Mouse (Mus musculus) liver, adult 2 months (tissue): ENCODE results near the gene Klf7. TPM values are rescaled to one million over a fixed set of nuclear protein-coding genes. Genes with fewer than 3 reads are reported as not detected.

Experiments used
- DNase-seq: peaks from one replicate; pipeline ENCODE4 v3.0.0-alpha.2; 2011; ENCODE audit warnings: low read depth, low spot score; ENCODE audit errors: extremely low read depth
- H3K27ac ChIP-seq: fragments of 200-500 bp; replicated peaks from 2 replicates; pipeline ENCODE4 v1.5.1; 2012; ENCODE audit warnings: low read depth, mild to moderate bottlenecking, control low read depth, inconsistent platforms, low read length; ENCODE audit not compliant: insufficient read depth
- H3K27me3 ChIP-seq: fragments of 200-500 bp; 2 replicates; pipeline ENCODE4 v1.6.1; 2012; ENCODE audit warnings: mild to moderate bottlenecking, moderate library complexity, low read length, inconsistent platforms; ENCODE audit not compliant: control insufficient read depth, insufficient read depth
- H3K36me3 ChIP-seq: fragments of 200-500 bp; 2 replicates; pipeline ENCODE4 v1.6.1; 2012; ENCODE audit warnings: low read length, inconsistent platforms; ENCODE audit not compliant: control insufficient read depth, insufficient read depth
- H3K4me1 ChIP-seq: fragments of 200-500 bp; 2 replicates; pipeline ENCODE4 v1.6.1; 2011; ENCODE audit warnings: low read length; ENCODE audit not compliant: control insufficient read depth, insufficient read depth
- H3K4me3 ChIP-seq: fragments of 200-500 bp; 2 replicates; pipeline ENCODE4 v1.5.1; 2011; ENCODE audit warnings: low read depth, mild to moderate bottlenecking, control low read depth, low read length, moderate library complexity; ENCODE audit not compliant: insufficient read depth
- H3K79me2 ChIP-seq: fragments of 200-500 bp; 2 replicates; pipeline ENCODE4 v1.6.1; 2012; ENCODE audit warnings: inconsistent platforms, mild to moderate bottlenecking, low read length, moderate library complexity; ENCODE audit not compliant: control insufficient read depth, insufficient read depth
- H3K9ac ChIP-seq: fragments of 200-500 bp; 2 replicates; pipeline ENCODE4 v1.6.1; 2012; ENCODE audit warnings: low read depth, mild to moderate bottlenecking, control low read depth, inconsistent platforms, low read length
- CTCF ChIP-seq: fragments of 200-500 bp; IDR thresholded peaks from 2 replicates; pipeline ENCODE4 v1.5.1; 2011; ENCODE audit warnings: low read depth, low read length, control low read depth
- POLR2A ChIP-seq: fragments of 200-500 bp; IDR thresholded peaks from 2 replicates; pipeline ENCODE4 v1.6.1; 2011; ENCODE audit warnings: low read length, control low read depth; ENCODE audit not compliant: insufficient read depth; ENCODE audit errors: extremely low read depth
- WGBS: fragments of 180-500 bp; shearing (Covaris S2); methylation state at CpG from one replicate; pipeline ENCODE4 v1.1.7; 2018; 5-methylcytosine and 5-hydroxymethylcytosine counted together
- polyA plus RNA-seq: library from polyadenylated mRNA; depleted of rRNA; stranded (reverse); fragments of >200 nt; gene quantifications from 2 replicates; pipeline ENCODE4 v1.2.3, GENCODE M21; 2012
- total RNA-seq: library from RNA; depleted of rRNA; stranded (reverse); fragments of >200 nt; gene quantifications from 2 replicates; pipeline ENCODE4 v1.2.3, GENCODE M21; 2014

Klf7 gene
- total and polyA plus RNA-seq, 2 experiments = 2.2 to 4.0 TPM

DNA sequence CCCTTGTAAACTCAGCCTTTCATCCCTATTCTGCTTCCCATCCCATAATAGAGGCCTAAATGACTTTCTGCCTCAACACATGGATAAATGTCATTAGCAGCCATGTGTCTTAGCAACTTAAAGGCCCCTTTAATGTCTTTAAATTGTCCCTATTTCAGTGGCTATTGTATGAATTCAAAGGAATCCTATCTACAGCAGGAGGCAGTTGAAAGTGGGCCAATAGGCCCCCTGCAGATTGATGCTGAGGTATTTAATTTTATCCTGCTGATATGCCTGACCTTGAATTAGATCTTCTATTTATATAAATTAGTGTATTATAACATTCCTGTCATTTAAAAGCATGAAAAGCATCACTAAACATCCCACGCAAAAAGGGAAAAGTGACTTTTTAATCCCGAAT lies 51.1 kb downstream of the Klf7 start:
- H3K36me3 ChIP-seq = peaks cover 5% of the 10 kb centered on the region; the same call in 1 of the 2 replicates
- H3K79me2 ChIP-seq = no peaks in the 10 kb centered on the region; the same call in 1 of the 2 replicates
- no peak overlapping the region for H3K9ac ChIP-seq
- no peaks in the 10 kb centered on the region for H3K27me3 ChIP-seq
- H3K4me3 ChIP-seq = no peak overlapping the region
- DNase-seq = no peak
- TF ChIP-seq POLR2A (no peak), CTCF (no peak)
- no peaks in the 10 kb centered on the region for H3K4me1 ChIP-seq
- no peak overlapping the region for H3K27ac ChIP-seq
- WGBS = 88% methylated on average over 2 of the region's 2 CpGs

DNA sequence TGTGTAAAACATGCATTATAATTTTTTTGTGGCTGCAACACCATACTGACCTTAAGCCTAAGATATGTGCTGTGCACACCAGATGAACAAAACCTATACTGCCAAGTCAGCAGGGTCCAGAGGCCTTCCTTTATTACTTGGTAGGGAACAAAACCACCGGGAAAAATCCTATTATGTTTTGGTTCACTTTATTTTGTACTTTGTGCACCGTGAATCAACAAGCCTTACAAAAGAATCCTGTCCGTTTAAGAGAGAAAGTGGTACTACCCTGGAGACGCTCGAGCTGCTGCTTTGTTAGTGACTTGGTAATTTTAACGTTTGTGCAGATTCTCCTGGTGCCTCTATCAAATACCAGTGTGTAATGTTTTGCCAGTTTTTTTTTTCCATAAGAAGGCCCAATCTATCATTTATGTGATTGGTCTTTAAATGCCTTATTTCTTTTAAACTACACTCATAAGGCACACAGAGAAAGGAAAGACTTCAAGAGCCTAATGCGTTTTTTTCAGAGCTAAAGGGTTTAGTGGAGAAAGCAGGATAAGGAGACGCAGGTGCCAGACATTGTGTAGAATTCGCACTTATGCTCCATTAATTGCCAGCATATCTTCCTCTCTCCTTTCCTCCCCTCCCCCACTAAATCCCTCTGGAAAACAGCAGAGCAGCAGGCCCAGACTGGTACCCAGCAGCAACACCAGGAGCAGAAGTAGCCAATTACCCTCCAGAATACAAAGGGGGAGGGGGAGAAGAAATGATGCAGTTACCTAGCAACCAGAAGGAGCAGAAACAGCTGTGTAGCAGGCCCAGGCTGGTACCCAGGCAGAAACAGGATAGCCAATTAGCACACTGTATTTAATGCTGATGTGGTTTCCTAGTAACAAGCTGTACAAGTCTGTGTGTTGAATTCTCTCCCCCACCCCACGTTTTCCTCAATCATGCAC lies 55.5 kb downstream of the Klf7 start:
- Histone ChIP-seq H3K9ac (no peak overlapping the region), H3K36me3 (no peaks in the 10 kb centered on the region; the same call in 1 of the 2 replicates), H3K4me1 (no peaks in the 10 kb centered on the region), H3K27ac (no peak overlapping the region), H3K4me3 (no peak overlapping the region), H3K79me2 (no peaks in the 10 kb centered on the region; the same call in 1 of the 2 replicates), H3K27me3 (no peaks in the 10 kb centered on the region)
- no peak for DNase-seq
- no peak for TF ChIP-seq CTCF
- no peak for TF ChIP-seq POLR2A
- WGBS = 77% methylated on average over 10 of the region's 10 CpGs

DNA sequence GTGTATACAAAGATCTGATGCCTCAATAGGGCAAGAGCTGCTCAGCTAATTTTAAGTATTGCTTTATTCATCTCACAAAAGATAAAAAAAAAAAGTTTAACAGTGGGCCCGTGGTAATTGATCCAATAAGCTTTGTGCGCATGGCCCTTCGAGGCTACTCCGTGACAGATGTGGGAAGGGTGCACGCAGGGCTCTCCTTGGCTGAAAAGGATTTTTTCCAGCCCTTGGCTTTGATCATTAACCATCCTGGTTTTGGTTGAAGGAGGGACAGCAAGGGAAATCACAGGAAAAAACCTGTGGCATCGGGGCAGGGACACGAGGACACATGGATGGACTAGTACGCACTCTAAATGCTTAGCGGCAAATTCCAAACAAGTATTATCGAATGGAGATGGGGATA lies 60.6 kb downstream of the Klf7 start:
- Histone ChIP-seq H3K27ac (no peak overlapping the region), H3K4me1 (no peaks in the 10 kb centered on the region; the same call in 1 of the 2 replicates), H3K27me3 (no peaks in the 10 kb centered on the region), H3K4me3 (no peak overlapping the region), H3K9ac (no peak overlapping the region), H3K36me3 (no peaks in the 10 kb centered on the region; the same call in 1 of the 2 replicates), H3K79me2 (peaks cover 4% of the 10 kb centered on the region; the same call in 1 of the 2 replicates)
- TF ChIP-seq POLR2A (no peak), CTCF (no peak)
- DNase-seq = no peak
- 93% methylated on average over 10 of the region's 10 CpGs for WGBS

DNA sequence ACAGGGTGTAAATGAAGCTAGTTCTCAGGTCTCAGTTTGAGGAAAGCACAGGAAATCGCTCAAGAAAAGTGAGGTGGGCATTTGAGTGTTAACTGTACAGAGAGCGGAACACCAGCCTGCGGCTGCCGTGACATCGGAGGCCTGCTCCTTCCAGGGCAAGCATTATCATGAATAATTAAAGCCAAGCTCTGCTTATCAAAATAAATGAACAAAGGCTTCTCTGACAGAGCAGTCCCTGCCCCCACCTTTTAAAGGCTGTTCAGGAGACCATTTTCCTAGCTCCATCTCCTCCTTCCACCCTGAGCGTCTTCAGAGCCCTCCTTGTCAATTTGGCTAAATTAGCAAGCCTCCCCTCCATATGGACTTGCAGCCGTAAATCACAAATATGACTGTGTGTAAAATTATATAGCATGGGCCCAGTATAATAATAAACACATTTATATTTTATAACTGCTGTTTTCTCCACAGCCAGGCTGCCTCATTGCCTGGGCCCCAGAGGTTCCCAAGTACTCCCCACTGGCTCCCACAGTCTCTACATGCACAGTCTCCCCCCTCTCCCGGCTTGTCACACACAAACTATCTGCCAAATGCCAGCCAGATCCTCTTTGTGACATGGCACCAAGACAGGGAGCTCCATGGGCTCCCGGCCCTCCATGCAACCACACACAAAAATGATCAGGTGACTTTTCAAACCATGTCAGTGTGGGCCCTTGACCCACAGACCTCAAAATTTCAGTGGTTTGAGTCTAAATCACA lies 61.2 kb downstream of the Klf7 start:
- Histone ChIP-seq H3K27ac (no peak overlapping the region; the same call in 1 of the 2 replicates), H3K9ac (no peak overlapping the region), H3K79me2 (peaks cover 4% of the 10 kb centered on the region; the same call in 1 of the 2 replicates), H3K4me1 (no peaks in the 10 kb centered on the region; the same call in 1 of the 2 replicates), H3K27me3 (no peaks in the 10 kb centered on the region), H3K4me3 (no peak overlapping the region), H3K36me3 (no peaks in the 10 kb centered on the region; the same call in 1 of the 2 replicates)
- no peak for DNase-seq
- WGBS = 79% methylated on average over 9 of the region's 9 CpGs
- TF ChIP-seq CTCF (no peak), POLR2A (no peak)

DNA sequence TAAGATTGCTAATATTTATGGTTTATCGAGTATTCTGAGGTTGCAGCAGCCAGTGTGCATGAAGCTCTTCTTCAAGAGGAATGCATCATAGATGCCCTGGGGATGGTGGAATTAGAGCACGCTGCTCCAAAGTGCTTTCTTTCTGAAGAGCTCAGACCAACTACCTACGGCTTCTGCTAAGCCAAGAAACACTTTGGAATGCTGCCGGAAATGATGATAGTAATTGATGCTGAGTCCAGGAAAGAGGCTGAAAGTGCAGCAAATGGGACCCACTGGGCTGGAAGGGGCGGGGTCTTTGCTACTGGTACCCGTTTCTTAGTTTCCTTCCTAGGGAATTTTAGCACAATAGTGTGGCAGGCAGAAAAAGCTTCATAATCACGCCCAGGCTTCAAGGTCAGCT lies 62.0 kb downstream of the Klf7 start:
- Histone ChIP-seq H3K4me3 (no peak overlapping the region), H3K36me3 (no peaks in the 10 kb centered on the region; the same call in 1 of the 2 replicates), H3K27ac (no peak overlapping the region; the same call in 1 of the 2 replicates), H3K9ac (no peak overlapping the region), H3K79me2 (peaks cover 4% of the 10 kb centered on the region; the same call in 1 of the 2 replicates), H3K27me3 (no peaks in the 10 kb centered on the region), H3K4me1 (no peaks in the 10 kb centered on the region; the same call in 1 of the 2 replicates)
- no peak for DNase-seq
- no peak for TF ChIP-seq POLR2A
- no peak for TF ChIP-seq CTCF
- WGBS = 84% methylated on average over 7 of the region's 7 CpGs
